Mouse (Mus musculus): ENCODE results near the gene Map3k5.

DNA sequence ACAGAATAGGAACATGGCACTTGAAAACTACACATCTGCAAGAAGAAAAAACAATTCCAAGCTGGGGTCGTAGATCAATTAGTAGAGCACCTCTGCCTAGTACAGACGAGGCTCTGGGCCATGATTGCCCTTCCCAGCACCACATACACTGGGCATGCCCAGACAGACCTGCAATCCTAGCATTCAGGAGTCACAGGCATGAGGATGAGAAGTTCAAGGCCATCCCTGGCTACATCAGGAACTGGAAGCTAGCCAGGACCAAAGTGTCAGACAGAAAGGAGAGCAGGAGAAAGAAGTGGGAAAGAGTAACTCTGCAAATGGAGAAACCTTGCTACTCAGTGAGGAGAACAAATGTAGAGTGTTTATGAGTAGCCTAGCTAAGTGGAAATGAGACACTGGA is 34.1 kb upstream of the Map3k5 start:
- no peak for TF ChIP-seq POLR2A (IDR thresholded peaks at IDR 0.05; ENCODE audit: low read depth, low read length)
- TF ChIP-seq CTCF (IDR thresholded peaks at IDR 0.05; ENCODE audit: extremely low read depth, insufficient read length, insufficient replicate concordance, low read depth, low read length): no peak
